Mouse (Mus musculus): ENCODE measurements around the gene Mtmr10. TPM values are rescaled to one million over a fixed set of nuclear protein-coding genes. Genes with fewer than 3 reads are reported as not detected.

Mtmr10 gene
- total RNA-seq (2022), result 10 to 100 TPM; 17.9 to 22.5 (median 19.0) TPM

DNA sequence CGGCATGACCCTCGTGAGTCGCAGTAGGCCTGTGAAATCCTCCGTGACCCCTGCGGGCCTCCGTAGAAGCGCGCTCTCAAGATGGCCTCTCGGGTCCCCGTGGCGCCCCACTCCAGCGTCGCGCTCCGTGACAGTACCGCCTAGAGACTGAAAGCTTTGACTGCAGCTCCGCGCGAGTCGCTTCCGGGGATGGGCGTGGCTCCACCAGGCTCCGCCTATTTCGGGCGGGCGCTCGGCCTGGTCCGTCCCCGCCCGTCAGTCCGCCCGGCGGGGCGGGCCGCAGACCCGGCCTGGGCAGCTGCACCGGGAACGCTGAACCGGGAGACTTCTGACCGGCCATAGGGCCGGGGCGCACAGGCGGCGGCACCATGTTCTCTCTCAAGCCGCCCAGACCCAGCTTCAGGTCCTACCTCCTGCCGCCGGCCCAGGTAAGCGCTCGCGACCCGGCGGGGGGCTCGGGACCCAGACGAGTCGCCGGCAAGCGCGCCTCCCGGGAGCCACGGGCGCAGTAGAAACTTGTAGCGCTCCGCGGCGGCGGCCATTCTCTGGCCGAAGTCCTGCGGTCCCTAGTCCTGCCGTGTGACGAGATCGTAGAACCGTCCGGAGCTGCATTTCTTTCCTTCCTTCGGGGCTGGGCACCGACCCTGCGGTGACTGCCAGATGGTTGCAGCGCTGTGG is at the start of gene Mtmr10:
Gene Mtmr10 (plus strand): TSS at position 240 of the 678 bp plus-strand sequence.
- DNase-seq (ENCODE audit: low spot score in 2 of 2), result peak; percentile 96 to 98

GRCm38 (mm10) chr7:64237747-64238146 is 49.7 kb upstream of the Mtmr10 start:
- no peak for DNase-seq (ENCODE audit: low spot score in 2 of 2)

DNA sequence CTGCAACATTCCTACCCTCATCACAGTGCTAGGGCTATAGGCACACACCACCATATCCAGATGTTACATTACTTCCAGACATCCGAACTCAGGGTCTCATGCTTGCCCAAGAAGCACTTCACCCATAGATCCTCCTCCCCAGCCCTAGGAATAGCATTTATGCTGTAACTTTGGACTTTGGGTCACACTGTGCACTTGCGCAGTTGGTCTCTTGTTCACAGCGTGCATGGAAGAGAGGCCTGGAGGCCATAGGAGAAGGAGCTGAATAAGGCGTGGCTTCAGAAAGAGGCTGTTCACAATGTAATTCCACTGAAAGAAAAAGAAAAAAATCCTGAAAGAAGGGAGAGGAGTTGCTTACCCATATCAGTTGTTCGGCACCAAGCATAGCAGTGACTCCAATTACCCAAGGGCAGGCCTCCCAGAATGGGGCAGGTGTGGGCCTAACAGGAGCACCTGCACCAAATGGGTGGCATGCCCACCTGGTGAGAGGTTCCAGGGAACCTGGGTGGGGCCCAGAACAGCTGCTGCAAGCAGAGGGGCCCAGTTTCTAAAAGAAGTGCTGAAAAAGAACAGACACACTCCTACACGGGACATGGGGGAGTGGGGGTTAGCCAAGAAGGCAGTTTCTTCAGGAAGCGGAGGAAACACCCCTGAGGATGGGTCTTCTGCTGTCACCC is 48.9 kb upstream of the Mtmr10 start:
- DNase-seq (ENCODE audit: low spot score in 2 of 2), result no peak

DNA sequence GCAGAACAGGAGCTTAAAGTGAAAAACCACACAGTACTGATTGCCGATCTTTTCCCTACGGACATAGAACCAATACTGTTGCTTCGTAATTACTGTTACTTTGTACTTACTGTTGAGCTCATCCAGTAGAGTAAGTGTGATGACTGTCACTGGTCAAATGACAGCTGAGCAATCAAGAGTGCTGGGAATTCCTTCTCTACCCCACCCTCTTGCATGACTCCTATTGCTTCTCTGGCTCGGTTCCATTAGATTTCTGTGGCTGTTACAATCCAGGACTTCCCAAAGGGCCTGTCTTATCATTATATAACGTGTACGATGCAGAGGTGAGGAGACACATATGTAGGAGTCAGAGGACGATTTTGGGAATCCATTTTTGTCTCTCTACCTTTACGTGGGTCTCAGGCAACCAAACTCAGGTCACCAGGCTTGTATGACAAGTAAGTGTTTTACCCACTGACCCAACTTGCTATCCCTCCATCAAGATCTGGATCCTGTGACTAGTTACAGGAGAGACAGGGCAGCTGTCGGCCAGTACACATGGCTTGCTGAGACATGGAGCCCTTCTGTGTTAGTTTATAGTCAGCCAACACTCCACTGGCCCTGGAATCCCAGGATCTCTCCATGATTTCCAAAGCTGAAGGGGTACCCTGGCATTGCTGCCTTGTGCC is 48.2 kb upstream of the Mtmr10 start:
- DNase-seq (ENCODE audit: low spot score in 2 of 2), result no peak

DNA sequence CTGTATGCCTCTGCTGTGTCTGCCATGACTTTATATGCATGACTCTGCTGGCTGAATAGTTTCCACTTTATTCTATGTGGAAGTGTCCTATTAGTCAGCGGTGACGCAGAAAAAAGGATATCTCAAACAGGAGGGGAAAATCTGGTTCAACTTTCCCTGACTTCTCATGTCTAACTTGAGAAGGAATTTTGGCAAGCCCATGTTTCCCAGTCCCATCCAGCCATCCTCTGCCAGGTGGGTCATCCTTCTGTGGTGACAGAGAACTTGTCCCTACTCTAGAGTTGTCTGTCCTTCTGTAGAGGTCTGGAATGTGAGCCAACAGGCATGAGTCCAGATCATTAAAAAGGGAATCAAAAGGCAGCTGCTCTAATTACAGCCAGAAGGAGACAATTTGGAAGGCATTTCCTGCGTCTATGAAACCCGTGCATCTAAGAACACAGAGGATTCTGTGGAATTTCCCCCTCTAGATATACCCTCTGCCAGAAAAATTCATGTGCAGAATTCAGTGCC is 47.6 kb upstream of the Mtmr10 start:
- peak in 1 of 2 experiments; percentile 16 for DNase-seq (ENCODE audit: low spot score in 2 of 2)

GRCm38 (mm10) chr7:64242424-64242823 is 45.0 kb upstream of the Mtmr10 start:
- no peak for DNase-seq (ENCODE audit: low spot score in 2 of 2)

- DNase-seq (ENCODE audit: low spot score in 2 of 2), result no peak
These were observed 43.1 kb upstream of the Mtmr10 start for GRCm38 (mm10) chr7:64244371-64244770.

DNA sequence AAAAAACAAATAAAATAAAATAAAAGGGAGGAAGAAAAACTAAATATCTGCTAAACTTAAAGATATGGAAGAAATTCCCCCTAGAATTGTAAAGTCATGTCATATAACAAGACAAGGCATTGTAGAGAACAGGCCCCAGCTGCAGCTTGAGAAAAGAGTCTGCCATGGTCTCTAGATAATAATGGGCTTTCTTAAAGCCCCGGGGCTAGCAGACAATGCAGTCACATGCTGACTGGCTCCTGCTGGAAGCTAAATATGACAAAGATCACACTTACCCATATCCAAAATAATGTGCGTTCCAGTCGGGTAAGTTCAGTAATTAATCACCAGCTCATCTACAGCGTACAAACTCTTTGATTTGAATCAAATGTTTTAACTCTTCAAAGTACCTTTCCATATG is 40.7 kb upstream of the Mtmr10 start:
- DNase-seq (ENCODE audit: low spot score in 2 of 2), result no peak

- DNase-seq (ENCODE audit: low spot score in 2 of 2), result no peak
These were observed 39.1 kb upstream of the Mtmr10 start for GRCm38 (mm10) chr7:64248352-64248751.

GRCm38 (mm10) chr7:64249715-64250114 is 37.7 kb upstream of the Mtmr10 start:
- no peak for DNase-seq (ENCODE audit: low spot score in 2 of 2)

GRCm38 (mm10) chr7:64250417-64250816 is 37.0 kb upstream of the Mtmr10 start:
- DNase-seq (ENCODE audit: low spot score in 2 of 2), result no peak

- no peak for DNase-seq (ENCODE audit: low spot score in 2 of 2)
These were observed 33.7 kb upstream of the Mtmr10 start for GRCm38 (mm10) chr7:64253736-64254135.

DNA sequence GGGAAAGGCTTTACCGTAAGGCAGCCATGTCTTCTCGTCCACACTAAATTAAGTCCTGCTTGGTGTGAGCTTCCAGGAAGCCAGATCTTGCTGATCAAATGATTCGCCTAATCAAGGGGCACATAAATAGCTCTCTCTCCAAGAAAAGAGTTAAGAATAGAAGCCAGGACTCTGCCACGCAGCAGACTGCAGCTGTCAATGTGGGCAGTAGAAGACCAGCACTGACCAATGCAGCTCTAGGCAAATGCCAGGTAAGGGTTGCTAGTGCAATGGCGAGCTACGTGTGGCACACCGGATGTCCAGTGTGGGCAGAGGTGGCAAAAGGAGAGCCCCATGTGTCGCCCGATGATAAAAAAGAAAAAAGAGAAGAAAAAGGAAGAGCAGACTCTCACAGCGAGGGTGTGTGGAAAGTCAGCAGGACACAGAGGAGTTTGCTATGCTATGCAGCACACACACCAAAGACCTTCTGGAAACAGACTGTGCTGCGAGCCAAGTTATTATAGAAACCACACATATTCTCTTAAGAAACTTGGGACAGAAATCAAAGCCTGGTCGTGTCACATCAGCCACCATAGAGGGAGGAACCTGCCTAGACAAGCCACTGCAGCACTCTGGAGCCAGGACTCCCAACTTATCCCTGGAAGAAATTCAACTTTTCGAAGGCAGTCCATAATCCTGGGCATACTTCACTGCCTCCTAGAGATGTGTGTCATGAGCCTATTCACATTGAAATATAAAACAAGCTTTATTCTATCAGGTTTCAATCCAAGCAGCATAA is 21.8 kb upstream of the Mtmr10 start:
- DNase-seq (ENCODE audit: low spot score in 2 of 2), result peak in 1 of 2 experiments; percentile 40

DNA sequence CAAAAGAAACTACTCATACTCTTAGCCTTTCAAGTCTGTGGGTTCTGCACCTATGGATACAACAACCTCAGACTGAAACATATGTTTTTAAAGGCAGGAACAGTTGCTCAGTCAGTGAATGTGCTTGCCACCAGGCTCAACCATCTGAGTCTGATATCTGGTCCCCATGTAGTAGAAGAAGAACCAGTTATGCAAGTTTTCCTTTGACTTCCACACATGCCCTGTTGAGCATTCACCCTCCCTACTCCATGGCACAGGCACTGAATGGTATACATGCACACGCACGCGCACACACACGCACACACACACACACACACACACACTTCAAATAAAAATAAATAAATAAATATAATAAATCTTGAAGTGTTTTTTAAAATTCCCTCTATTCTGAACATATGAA is 20.9 kb upstream of the Mtmr10 start:
- no peak for DNase-seq (ENCODE audit: low spot score in 2 of 2)

DNA sequence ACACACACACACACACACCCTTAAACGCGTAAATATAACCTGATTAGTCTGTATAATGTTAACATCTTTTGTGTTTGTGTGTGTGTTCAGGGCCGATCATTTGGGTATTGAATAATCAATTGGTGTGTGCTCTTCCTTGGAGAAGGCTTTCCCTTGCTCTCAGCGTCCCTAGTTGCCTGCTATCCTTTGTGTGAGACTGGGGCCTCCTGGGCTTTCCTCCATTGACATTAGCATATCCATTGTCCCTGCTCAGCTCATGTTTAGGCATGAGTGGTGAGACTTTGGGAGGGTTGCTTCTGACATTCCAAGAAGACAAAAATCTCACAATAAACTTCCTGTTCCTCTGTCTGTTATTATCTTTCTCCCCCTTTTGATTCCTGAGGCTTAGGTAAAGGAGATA is 15.5 kb upstream of the Mtmr10 start:
- no peak for DNase-seq (ENCODE audit: low spot score in 2 of 2)

DNA sequence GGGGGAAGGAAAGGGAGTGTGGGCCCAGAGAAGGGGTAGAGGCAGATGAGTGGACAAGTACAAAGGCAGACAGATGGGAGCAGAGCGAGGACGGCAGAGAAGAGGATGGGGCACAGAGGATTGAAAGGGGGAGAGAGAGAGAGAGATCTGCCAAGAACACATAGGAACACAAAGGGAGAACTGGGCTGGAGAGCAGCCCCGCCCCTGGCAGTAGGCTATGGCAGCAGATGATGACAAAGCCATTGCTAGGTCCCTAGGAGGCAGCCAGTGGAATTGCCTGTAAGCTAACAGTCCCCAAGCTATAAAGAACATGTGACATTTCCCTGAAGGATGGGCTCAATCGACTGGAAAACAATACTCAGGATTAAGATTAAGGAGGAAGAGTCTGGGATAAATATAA is 11.9 kb upstream of the Mtmr10 start:
- no peak for DNase-seq (ENCODE audit: low spot score in 2 of 2)

GRCm38 (mm10) chr7:64276921-64277320 is 10.5 kb upstream of the Mtmr10 start:
- peak in 1 of 2 experiments; percentile 24 for DNase-seq (ENCODE audit: low spot score in 2 of 2)

DNA sequence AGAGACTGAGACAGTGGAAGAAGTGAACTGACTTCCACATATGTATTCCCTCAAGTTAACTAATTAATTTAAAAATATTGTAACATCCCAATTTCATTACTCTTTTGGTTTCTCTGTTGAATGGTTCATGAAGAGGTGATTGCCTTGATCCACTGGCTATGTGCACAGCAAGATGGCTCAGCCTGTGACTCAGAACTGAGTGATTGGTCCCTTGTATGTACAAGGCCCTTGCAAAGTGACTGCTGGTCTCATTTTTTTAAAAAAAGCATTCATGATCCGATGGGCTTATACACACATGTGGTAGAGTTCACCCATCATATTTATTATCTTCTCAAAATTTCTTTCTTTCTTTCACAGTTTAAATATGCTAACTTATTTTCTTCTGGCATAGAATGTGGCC is 8.9 kb upstream of the Mtmr10 start:
- no peak for DNase-seq (ENCODE audit: low spot score in 2 of 2)

DNA sequence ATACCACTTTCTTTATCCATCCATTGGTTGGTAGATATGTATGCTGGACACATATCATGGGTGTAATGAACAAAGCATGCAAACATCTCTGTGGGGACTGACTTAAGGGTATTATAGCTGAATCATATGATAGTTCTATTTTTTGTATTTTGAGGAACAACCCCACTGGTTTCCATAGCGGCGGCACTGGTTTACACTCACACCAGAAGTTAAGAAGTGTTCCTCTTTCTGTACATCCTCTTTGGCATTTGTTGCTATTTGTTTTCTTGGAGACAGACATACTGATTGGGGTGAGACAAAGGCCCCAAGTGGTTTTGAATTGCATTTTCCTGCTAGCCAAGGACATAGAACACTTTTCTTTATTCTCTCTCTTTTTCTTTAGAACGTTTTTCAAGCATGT is 7.9 kb upstream of the Mtmr10 start:
- no peak for DNase-seq (ENCODE audit: low spot score in 2 of 2)

- DNase-seq (ENCODE audit: low spot score in 2 of 2), result no peak
These were observed 887 bp upstream of the Mtmr10 start for GRCm38 (mm10) chr7:64286566-64286965.

- no peak for DNase-seq (ENCODE audit: low spot score in 2 of 2)
These were observed 2.0 kb downstream of the Mtmr10 start for GRCm38 (mm10) chr7:64289416-64289815.

DNA sequence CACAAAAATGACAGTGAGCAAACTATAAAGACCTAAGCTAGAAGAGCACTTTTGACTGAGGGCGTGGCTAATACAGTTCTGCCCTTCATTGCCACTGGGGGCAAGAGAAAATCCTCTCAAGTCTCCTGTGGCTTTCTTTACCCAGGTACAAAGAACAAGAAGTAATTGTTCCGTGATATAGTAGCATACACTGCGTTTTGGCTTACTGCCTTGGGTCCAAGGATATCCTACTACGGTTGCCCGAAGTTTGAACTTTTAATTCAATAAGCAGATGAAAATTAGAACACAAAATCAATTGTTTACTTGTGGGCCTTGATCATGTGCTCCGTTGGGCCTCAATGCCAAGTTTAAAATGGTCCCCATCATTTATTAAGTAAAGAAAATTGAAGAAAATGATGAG is 3.0 kb downstream of the Mtmr10 start:
- DNase-seq (ENCODE audit: low spot score in 2 of 2), result no peak
